Mouse (Mus musculus): ENCODE results near the gene Cpne6.

The Cpne6 gene

GRCm38 (mm10) chr14:55510125-55510731 lies at the start of gene Cpne6:
Gene Cpne6, plus strand, starts transcription at chr14:55510445.
- DNase-seq (ENCODE audit: low spot score): no peak

GRCm38 (mm10) chr14:55461757-55462156 lies 48.5 kb upstream of the Cpne6 start:
- no peak for DNase-seq (ENCODE audit: low spot score)

GRCm38 (mm10) chr14:55466481-55466880 lies 43.8 kb upstream of the Cpne6 start:
- DNase-seq (ENCODE audit: low spot score): no peak

- DNase-seq (ENCODE audit: low spot score): no peak
Observed at GRCm38 (mm10) chr14:55467108-55467507, 43.1 kb upstream of the Cpne6 start.

GRCm38 (mm10) chr14:55468301-55468741 lies 41.9 kb upstream of the Cpne6 start:
- no peak for DNase-seq (ENCODE audit: low spot score)

GRCm38 (mm10) chr14:55469041-55469440 lies 41.2 kb upstream of the Cpne6 start:
- no peak for DNase-seq (ENCODE audit: low spot score)

GRCm38 (mm10) chr14:55469821-55470220 lies 40.4 kb upstream of the Cpne6 start:
- DNase-seq (ENCODE audit: low spot score): no peak

GRCm38 (mm10) chr14:55470806-55471205 lies 39.4 kb upstream of the Cpne6 start:
- no peak for DNase-seq (ENCODE audit: low spot score)

GRCm38 (mm10) chr14:55475654-55476053 lies 34.6 kb upstream of the Cpne6 start:
- no peak for DNase-seq (ENCODE audit: low spot score)

GRCm38 (mm10) chr14:55477421-55477820 lies 32.8 kb upstream of the Cpne6 start:
- no peak for DNase-seq (ENCODE audit: low spot score)

GRCm38 (mm10) chr14:55477829-55478228 lies 32.4 kb upstream of the Cpne6 start:
- DNase-seq (ENCODE audit: low spot score): no peak

- peak; percentile 58 for DNase-seq (ENCODE audit: low spot score)
Observed at GRCm38 (mm10) chr14:55478651-55479599, 31.3 kb upstream of the Cpne6 start, which contains the start of gene Dhrs4. Gene Dhrs4, plus strand, starts transcription at chr14:55478758.

GRCm38 (mm10) chr14:55479629-55480028 lies 30.6 kb upstream of the Cpne6 start:
- DNase-seq (ENCODE audit: low spot score): no peak

GRCm38 (mm10) chr14:55484430-55485085 lies 25.7 kb upstream of the Cpne6 start:
- DNase-seq (ENCODE audit: low spot score): no peak

GRCm38 (mm10) chr14:55486836-55487235 lies 23.4 kb upstream of the Cpne6 start:
- DNase-seq (ENCODE audit: low spot score): no peak

GRCm38 (mm10) chr14:55490361-55491201 lies 19.7 kb upstream of the Cpne6 start, which contains the start of gene Carmil3:
Gene Carmil3, plus strand, starts transcription at chr14:55490651.
- DNase-seq (ENCODE audit: low spot score): no peak

- no peak for DNase-seq (ENCODE audit: low spot score)
Observed at GRCm38 (mm10) chr14:55491291-55491833, 18.9 kb upstream of the Cpne6 start.

- DNase-seq (ENCODE audit: low spot score): no peak
Observed at GRCm38 (mm10) chr14:55492103-55492502, 18.1 kb upstream of the Cpne6 start.

- no peak for DNase-seq (ENCODE audit: low spot score)
Observed at GRCm38 (mm10) chr14:55495509-55496240, 14.6 kb upstream of the Cpne6 start.

- DNase-seq (ENCODE audit: low spot score): no peak
Observed at GRCm38 (mm10) chr14:55496761-55497448, 13.3 kb upstream of the Cpne6 start.

Data from layer of hippocampus, adult 9-10 months (tissue).